Mouse (Mus musculus): ENCODE data around the gene Tmem131. TPM values are rescaled to one million over a fixed set of nuclear protein-coding genes. Genes with fewer than 3 reads are reported as not detected.

Gene Tmem131
- 11.2 and 13.3 TPM in 2 replicates for polyA plus RNA-seq (2015; fragmentation: Nextera tagmentation; extraction: Ambion mirVana)

- Histone ChIP-seq H3K9me3 (no peaks in the 10 kb centered on the region), H3K9ac (no peak within 1 kb of the TSS), H3K27ac (no peak within 1 kb of the TSS), H3K4me2 (no peak within 1 kb of the TSS), H3K36me3 (no peaks in the 10 kb centered on the region), H3K4me3 (no peak within 1 kb of the TSS), H3K4me1 (peaks cover 5% of the 10 kb centered on the region; the same call in 1 of the 2 replicates), H3K27me3 (no peaks in the 10 kb centered on the region)
- no peak for ATAC-seq (ENCODE audit: insufficient number of reproducible peaks, low FRiP score, low TSS enrichment, low read depth)
- WGBS: 74% methylated on average over 5 of the region's 5 CpGs
These were observed at the start of gene Tmem131 for GRCm38 (mm10) chr1:36943653-36944052. Gene Tmem131, minus strand, starts transcription at chr1:36943666.

DNA sequence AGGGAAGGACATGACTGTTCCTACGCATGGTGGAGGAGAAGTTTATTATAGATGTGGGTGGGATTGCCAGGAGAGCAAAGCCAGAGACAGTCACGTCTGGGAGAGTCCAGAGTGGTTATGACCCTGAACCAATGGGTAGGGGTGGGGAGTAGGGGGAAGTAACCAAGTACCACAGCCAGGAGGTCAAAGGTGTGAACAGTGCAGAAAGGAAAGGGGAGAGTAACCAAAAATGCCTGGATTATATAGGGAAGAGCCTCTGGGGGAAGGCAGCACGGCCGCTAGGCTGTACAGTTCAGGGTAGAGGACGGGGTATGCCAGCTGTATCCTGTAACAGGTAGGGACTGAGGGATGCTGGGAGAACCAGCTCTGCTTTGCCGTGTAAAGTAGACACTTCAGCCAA, 45.1 kb upstream of the Tmem131 start:
- Histone ChIP-seq H3K9ac (no peak overlapping the region), H3K27ac (no peak overlapping the region), H3K36me3 (no peaks in the 10 kb centered on the region), H3K4me2 (no peak overlapping the region), H3K4me3 (no peak overlapping the region), H3K27me3 (no peaks in the 10 kb centered on the region), H3K4me1 (0 out of 2 replicates have a peak, but pooled peaks cover 4% of the 10 kb centered on the region), H3K9me3 (no peaks in the 10 kb centered on the region)
- 70% methylated on average over 6 of the region's 6 CpGs for WGBS
- no peak for ATAC-seq (ENCODE audit: insufficient number of reproducible peaks, low FRiP score, low TSS enrichment, low read depth)

DNA sequence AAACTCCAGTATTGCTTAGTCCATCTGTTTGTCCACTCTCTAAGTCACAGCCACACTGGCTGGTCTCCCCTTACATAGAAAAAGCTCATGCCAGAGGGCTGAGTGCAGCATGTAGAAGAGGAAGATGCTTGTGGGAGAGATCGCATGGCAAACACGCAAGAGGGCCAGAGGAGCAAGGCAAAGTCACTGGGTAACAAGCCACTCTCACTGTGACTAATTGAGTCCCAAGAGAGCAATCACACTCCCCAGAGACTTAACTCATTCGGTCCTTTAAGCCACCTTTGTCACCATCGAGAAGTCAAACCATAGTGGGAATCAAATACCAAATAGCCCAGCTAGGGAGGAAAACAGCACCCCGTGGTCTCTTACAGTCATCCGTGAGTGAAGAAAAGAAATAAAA, 44.7 kb upstream of the Tmem131 start:
- H3K9me3 ChIP-seq: no peaks in the 10 kb centered on the region
- H3K27ac ChIP-seq: no peak overlapping the region
- 0 out of 2 replicates have a peak, but pooled peaks cover 4% of the 10 kb centered on the region for H3K4me1 ChIP-seq
- WGBS: 72% methylated on average over 6 of the region's 6 CpGs
- no peak overlapping the region for H3K9ac ChIP-seq
- H3K4me3 ChIP-seq: no peak overlapping the region
- no peak overlapping the region for H3K4me2 ChIP-seq
- no peak for ATAC-seq (ENCODE audit: insufficient number of reproducible peaks, low FRiP score, low TSS enrichment, low read depth)
- H3K27me3 ChIP-seq: no peaks in the 10 kb centered on the region
- no peaks in the 10 kb centered on the region for H3K36me3 ChIP-seq

DNA sequence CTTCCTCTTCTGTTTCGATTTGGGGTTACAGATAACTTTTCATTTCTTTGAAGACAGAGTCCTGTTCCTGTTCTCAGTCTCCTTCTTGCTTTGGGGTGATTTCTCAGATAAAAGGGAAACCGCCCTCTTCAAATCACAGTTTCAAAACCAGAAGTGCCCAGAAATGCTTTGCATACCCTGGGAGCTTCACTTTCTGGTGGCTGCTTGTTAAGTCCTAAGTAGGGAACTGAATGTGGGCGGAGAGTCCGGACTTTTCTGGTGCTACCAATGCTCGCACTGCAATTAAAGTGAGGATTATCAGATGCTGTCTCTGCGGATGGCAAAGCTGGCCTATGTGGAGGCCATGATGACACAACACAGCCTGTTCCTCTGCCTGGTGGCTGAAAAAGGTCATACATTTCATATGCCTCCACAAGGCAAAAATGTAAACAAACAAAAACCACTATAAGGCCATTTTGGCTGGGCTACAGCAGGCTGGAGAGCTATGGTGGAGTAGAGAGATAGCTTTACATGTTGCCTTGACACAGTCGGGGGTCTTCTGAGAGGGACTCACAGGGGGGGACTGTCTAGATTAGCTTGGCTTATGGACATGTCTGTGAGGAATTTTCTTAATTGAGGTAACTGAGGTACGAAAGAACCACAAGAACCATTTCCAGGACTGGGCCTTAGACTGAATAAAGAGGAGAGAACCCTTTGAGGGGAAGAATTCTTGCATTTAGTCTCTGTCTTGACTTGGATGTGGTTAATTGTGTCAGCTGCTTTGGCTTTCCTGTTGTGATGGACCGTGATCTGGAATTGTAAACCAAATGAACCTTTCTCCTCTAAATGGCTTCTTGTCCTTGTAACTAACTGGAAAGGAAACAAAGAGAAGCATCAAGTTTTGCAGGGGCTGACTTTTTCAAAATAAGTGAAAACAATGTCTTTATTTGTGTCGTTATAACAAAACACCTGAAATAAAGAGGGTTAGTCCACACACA, 44.0 kb upstream of the Tmem131 start:
- H3K36me3 ChIP-seq: no peaks in the 10 kb centered on the region
- 0 out of 2 replicates have a peak, but pooled peaks cover 4% of the 10 kb centered on the region for H3K4me1 ChIP-seq
- H3K4me2 ChIP-seq: no peak overlapping the region
- WGBS: 68% methylated on average over 10 of the region's 10 CpGs
- ATAC-seq (ENCODE audit: insufficient number of reproducible peaks, low FRiP score, low TSS enrichment, low read depth): no peak
- H3K9ac ChIP-seq: no peak overlapping the region
- H3K9me3 ChIP-seq: no peaks in the 10 kb centered on the region
- no peak overlapping the region for H3K27ac ChIP-seq
- no peak overlapping the region for H3K4me3 ChIP-seq
- no peaks in the 10 kb centered on the region for H3K27me3 ChIP-seq

DNA sequence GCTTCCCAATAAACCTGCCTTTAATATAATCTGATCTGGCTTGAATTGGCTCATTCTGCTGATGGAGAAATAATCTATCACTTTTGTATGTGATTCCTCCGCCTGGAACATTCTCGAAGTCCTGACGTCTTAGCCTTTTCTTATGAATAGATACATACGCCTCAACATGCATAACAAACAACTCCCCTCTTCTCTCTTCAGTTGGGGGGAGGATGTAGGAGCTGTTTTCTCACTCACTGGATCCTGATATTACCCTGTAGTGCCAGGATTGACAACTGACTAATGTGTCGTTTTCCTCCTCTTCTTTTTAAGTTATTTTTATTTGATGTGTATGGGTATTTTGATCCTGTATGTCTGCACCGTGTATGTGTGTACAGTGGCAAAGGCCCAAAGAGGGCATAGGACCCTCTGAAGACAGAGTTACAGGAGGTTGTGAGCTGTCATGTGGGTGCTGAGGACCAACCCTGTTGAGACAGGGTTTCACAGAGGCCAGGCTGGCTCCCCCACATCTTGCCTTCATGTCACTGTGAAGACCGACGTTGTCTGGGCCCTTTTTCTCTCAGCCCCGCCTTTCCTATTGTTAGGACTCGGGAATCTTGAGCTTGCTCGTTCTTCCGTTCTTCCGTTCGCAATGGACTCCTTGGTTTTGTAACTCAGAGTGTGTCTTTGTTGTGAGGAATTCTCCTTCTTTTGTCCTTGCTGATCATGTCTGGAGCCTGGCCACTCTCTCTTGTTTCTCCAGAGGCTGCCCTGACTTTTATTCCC, 43.1 kb upstream of the Tmem131 start:
- Histone ChIP-seq H3K27me3 (no peaks in the 10 kb centered on the region), H3K9ac (no peak overlapping the region), H3K4me1 (0 out of 2 replicates have a peak, but pooled peaks cover 4% of the 10 kb centered on the region), H3K27ac (no peak overlapping the region), H3K36me3 (no peaks in the 10 kb centered on the region), H3K4me3 (no peak overlapping the region), H3K9me3 (no peaks in the 10 kb centered on the region), H3K4me2 (no peak overlapping the region)
- WGBS: 76% methylated on average over 14 of the region's 14 CpGs
- no peak for ATAC-seq (ENCODE audit: insufficient number of reproducible peaks, low FRiP score, low TSS enrichment, low read depth)

GRCm38 (mm10) chr1:36985896-36986295, 42.4 kb upstream of the Tmem131 start:
- Histone ChIP-seq H3K27ac (no peak overlapping the region), H3K9ac (no peak overlapping the region), H3K4me1 (0 out of 2 replicates have a peak, but pooled peaks cover 4% of the 10 kb centered on the region), H3K4me2 (no peak overlapping the region), H3K4me3 (no peak overlapping the region), H3K9me3 (no peaks in the 10 kb centered on the region), H3K36me3 (no peaks in the 10 kb centered on the region), H3K27me3 (no peaks in the 10 kb centered on the region)
- 63% methylated on average over 6 of the region's 6 CpGs for WGBS
- no peak for ATAC-seq (ENCODE audit: insufficient number of reproducible peaks, low FRiP score, low TSS enrichment, low read depth)

DNA sequence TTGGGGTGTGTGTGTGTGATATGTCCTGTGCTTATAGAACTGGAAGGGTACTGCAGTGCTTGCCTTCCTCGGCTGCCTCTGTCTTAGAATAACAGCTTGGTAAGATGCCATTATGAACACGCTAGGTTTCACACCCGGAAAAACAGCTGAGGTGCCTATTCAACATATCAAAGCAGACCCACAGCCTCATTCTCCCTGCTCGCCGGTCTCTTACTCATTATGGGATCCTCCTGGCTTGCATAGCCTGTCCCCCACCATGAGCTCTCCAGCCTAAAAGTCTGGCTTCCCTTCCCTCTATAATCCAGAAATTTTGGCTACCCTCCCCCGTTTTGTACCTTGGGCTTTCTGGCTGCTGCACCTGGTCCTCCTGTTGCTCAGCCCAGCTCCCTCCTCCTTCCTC, 40.9 kb upstream of the Tmem131 start:
- Histone ChIP-seq H3K4me3 (no peak overlapping the region), H3K9me3 (no peaks in the 10 kb centered on the region), H3K9ac (no peak overlapping the region), H3K4me1 (0 out of 2 replicates have a peak, but pooled peaks cover 4% of the 10 kb centered on the region), H3K36me3 (no peaks in the 10 kb centered on the region), H3K27me3 (no peaks in the 10 kb centered on the region), H3K4me2 (no peak overlapping the region), H3K27ac (no peak overlapping the region)
- no peak for ATAC-seq (ENCODE audit: insufficient number of reproducible peaks, low FRiP score, low TSS enrichment, low read depth)
- WGBS: 26% methylated on average over 6 of the region's 6 CpGs

DNA sequence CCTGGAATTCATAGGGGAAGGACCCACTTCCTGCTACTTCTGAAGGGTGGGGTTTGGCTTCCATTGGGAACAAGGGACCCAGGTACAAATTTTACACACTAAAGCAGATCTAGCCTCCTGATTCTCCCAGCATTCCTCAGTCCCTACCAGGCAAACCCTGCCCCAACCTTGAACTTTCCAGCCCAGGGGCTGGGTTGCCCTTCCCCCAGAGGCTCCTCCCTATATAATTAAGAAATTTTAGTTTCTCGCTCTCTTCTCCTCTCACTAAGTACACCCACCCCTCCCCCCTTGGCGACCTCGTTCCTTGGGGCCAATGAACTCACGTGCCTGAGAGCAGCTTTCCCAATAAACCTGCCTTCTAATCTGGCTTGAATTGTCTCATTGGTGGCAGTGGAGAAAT, 40.3 kb upstream of the Tmem131 start:
- H3K4me1 ChIP-seq: 0 out of 2 replicates have a peak, but pooled peaks cover 4% of the 10 kb centered on the region
- ATAC-seq (ENCODE audit: insufficient number of reproducible peaks, low FRiP score, low TSS enrichment, low read depth): no peak
- H3K4me3 ChIP-seq: no peak overlapping the region
- WGBS: 19% methylated on average over 4 of the region's 4 CpGs
- no peaks in the 10 kb centered on the region for H3K9me3 ChIP-seq
- H3K4me2 ChIP-seq: no peak overlapping the region
- H3K27me3 ChIP-seq: no peaks in the 10 kb centered on the region
- no peaks in the 10 kb centered on the region for H3K36me3 ChIP-seq
- H3K9ac ChIP-seq: no peak overlapping the region
- no peak overlapping the region for H3K27ac ChIP-seq

GRCm38 (mm10) chr1:36982191-36982961, 38.9 kb upstream of the Tmem131 start:
- no peaks in the 10 kb centered on the region for H3K27me3 ChIP-seq
- H3K36me3 ChIP-seq: no peaks in the 10 kb centered on the region
- no peaks in the 10 kb centered on the region for H3K9me3 ChIP-seq
- no peak overlapping the region for H3K4me3 ChIP-seq
- WGBS: 81% methylated on average over 9 of the region's 9 CpGs
- no peak for ATAC-seq (ENCODE audit: insufficient number of reproducible peaks, low FRiP score, low TSS enrichment, low read depth)
- no peak overlapping the region for H3K4me2 ChIP-seq
- no peak overlapping the region for H3K27ac ChIP-seq
- 0 out of 2 replicates have a peak, but pooled peaks cover 4% of the 10 kb centered on the region for H3K4me1 ChIP-seq
- H3K9ac ChIP-seq: no peak overlapping the region

DNA sequence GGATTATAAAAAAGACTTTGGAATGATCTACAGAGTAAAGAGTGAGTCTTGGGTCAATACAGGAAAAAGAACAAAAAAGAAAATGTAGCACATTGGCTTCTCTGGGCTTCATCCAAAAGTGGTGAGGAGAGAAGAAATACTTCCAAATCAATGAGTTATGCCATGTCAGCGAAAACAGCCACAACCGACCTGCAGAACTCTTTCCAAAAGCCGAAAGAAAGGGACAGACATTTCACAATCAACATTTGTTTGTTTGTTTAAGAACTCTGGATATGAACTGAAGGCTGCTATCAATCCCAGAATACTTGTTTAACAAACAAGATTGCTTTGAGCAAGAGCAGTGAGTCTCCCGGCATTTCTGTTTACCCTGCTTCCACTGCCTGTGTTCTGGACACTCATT, 33.3 kb upstream of the Tmem131 start:
- no peaks in the 10 kb centered on the region for H3K4me1 ChIP-seq
- no peak for ATAC-seq (ENCODE audit: insufficient number of reproducible peaks, low FRiP score, low TSS enrichment, low read depth)
- no peak overlapping the region for H3K27ac ChIP-seq
- WGBS: 89% methylated on average over 4 of the region's 4 CpGs
- H3K9ac ChIP-seq: no peak overlapping the region
- no peaks in the 10 kb centered on the region for H3K27me3 ChIP-seq
- H3K4me2 ChIP-seq: no peak overlapping the region
- no peak overlapping the region for H3K4me3 ChIP-seq
- no peaks in the 10 kb centered on the region for H3K36me3 ChIP-seq
- H3K9me3 ChIP-seq: no peaks in the 10 kb centered on the region

- 83% methylated on average over 3 of the region's 3 CpGs for WGBS
- no peak overlapping the region for H3K27ac ChIP-seq
- ATAC-seq (ENCODE audit: insufficient number of reproducible peaks, low FRiP score, low TSS enrichment, low read depth): no peak
- H3K4me2 ChIP-seq: no peak overlapping the region
- H3K27me3 ChIP-seq: no peaks in the 10 kb centered on the region
- H3K9me3 ChIP-seq: no peaks in the 10 kb centered on the region
- no peak overlapping the region for H3K9ac ChIP-seq
- H3K4me3 ChIP-seq: no peak overlapping the region
- no peaks in the 10 kb centered on the region for H3K36me3 ChIP-seq
- no peaks in the 10 kb centered on the region for H3K4me1 ChIP-seq
These were observed 27.6 kb upstream of the Tmem131 start for GRCm38 (mm10) chr1:36970918-36971617.
